Mouse (Mus musculus): Measurements from ENCODE around the gene Csnk1g1.

DNA sequence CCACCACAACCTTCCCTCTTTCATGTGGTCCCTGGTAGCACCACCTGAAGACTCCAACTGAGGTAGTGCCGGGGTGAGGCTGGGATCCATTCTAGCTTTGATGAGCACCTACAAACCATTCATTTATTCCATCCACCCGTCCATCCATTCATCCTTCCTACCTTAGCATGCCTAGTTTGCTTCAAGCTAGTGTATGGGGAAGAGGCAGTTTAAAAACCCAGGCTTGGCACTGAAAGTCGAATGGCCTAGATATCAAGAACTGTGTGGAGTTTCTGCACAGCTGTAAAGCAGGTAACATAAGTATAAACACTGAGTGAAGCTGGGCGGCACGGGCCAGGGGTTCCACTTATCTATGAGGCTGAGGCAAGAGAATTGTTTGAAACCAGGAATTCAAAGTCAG is 161.4 kb downstream of the Csnk1g1 start:
- TF ChIP-seq CTCF (IDR thresholded peaks at IDR 0.05; ENCODE audit: borderline replicate concordance, control insufficient read depth, extremely low read depth, insufficient read depth, low read length, poor library complexity): no peak
- TF ChIP-seq POLR2A (IDR thresholded peaks at IDR 0.05; ENCODE audit: control insufficient read depth, extremely low read depth, insufficient read depth, low read length, poor library complexity): no peak
